Mouse (Mus musculus) forebrain, postnatal 0 days (tissue): ENCODE data around the gene Thap11. TPM values are rescaled to one million over a fixed set of nuclear protein-coding genes. Genes with fewer than 3 reads are reported as not detected.

Experiments
- ATAC-seq: fragments of 200-750 bp; cut with Nextera tagmentation; 2 replicates; pipeline ENCODE4 v1.8.0; 2017; ENCODE audit warnings: mild to moderate bottlenecking, moderate library complexity
- DNase-seq: peaks from one replicate; pipeline ENCODE4 v3.0.0-alpha.2; 2015
- H3K27ac ChIP-seq: fragments of 300-500 bp; sonication (generic); 2 replicates; pipeline ENCODE4 v1.5.1; 2014; ENCODE audit warnings: low read depth, mild to moderate bottlenecking, antibody characterized with exemption, low read length, moderate library complexity, mixed read lengths
- H3K27me3 ChIP-seq: fragments of 300-500 bp; sonication (generic); 2 replicates; pipeline ENCODE4 v1.6.1; 2014; ENCODE audit warnings: mild to moderate bottlenecking, low read length, mixed read lengths; ENCODE audit not compliant: insufficient read depth
- H3K36me3 ChIP-seq: fragments of 300-500 bp; sonication (generic); 2 replicates; pipeline ENCODE4 v1.6.1; 2014; ENCODE audit warnings: mild to moderate bottlenecking, moderate library complexity; ENCODE audit not compliant: insufficient read depth
- H3K4me1 ChIP-seq: fragments of 300-500 bp; sonication (generic); 2 replicates; pipeline ENCODE4 v1.6.1; 2014; ENCODE audit warnings: antibody characterized with exemption; ENCODE audit not compliant: insufficient read depth
- H3K4me2 ChIP-seq: fragments of 300-500 bp; sonication (generic); 2 replicates; pipeline ENCODE4 v1.6.1; 2014; ENCODE audit warnings: low read depth, mild to moderate bottlenecking, moderate library complexity
- H3K4me3 ChIP-seq: fragments of 300-500 bp; sonication (generic); 2 replicates; pipeline ENCODE4 v1.5.1; 2014; ENCODE audit warnings: low read depth, low read length, mixed read lengths
- H3K9ac ChIP-seq: fragments of 300-500 bp; sonication (generic); 2 replicates; pipeline ENCODE4 v1.6.1; 2014; ENCODE audit warnings: mild to moderate bottlenecking
- H3K9me3 ChIP-seq: fragments of 300-500 bp; sonication (generic); 2 replicates; pipeline ENCODE4 v1.6.1; 2016; ENCODE audit warnings: low read length
- CTCF ChIP-seq: sonication (generic); IDR thresholded peaks from 2 replicates; pipeline ENCODE4 v1.5.1; 2016; ENCODE audit warnings: antibody characterized with exemption, control low read depth, low read depth
- WGBS: fragments of 180-500 bp; shearing (Covaris S2); extraction: QIAGEN DNeasy Blood & Tissue Kit; methylation state at CpG from one replicate; pipeline ENCODE4 v1.1.7; 2014; 5-methylcytosine and 5-hydroxymethylcytosine counted together
- polyA plus RNA-seq: library from polyadenylated mRNA; unstranded; fragments of >200 nt; fragmentation: Nextera tagmentation; extraction: Ambion mirVana; gene quantifications from 2 replicates; pipeline ENCODE4 v1.2.1, GENCODE M21; 2015
- total RNA-seq: library from RNA; depleted of rRNA; stranded (reverse); fragments of >200 nt; gene quantifications from 2 replicates; pipeline ENCODE4 v1.2.3, GENCODE M21; 2014; rRNA removed

Thap11 gene
- total and polyA plus RNA-seq, 2 experiments from 2014 or later, result 48.6 to 60.4 TPM

DNA sequence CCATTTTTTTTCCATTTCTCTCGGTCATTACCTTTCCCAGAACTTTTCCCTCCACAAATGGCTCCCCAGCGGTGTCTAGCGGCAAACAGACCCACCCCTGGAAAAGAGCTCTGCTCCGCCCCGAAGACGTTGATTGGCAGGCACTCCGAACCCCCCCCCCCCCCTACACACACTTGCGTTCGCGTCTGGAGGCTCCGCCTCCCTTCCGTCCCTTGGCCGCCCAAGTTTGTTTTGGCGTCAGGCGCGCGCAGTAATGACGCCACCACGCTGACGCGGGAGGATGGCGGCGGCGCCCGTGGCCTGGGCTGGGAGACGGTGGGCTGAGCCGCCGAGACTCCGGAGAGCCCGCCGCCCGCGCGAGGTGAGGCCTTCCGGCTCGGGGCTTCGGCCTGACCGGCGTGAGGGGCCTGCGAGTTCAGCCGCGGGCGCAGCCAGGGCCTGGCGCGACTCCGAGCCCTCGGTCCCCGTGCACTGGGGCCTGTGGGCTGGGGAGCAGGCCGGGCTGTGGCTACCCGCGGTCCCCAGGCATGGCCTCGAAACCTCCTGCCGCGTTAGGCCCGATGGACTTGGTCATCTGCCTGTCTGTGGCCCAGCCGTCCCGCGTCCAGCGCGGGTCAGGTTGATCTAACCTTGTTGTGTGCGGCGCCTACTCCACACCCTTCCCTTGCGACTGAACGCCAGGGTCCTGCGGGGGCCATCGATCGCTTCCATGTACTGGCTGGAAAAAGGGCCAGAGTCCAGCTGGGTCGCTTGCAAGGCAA is 45.4 kb downstream of the Thap11 start, which contains the start of gene Pskh1:
Pskh1 (plus strand) TSS at position 262 of the 761 bp plus-strand sequence.
- under 1% methylated on average over 67 of the region's 68 CpGs for WGBS
- Histone ChIP-seq H3K27ac (peak within 1 kb of the TSS; percentile 84), H3K36me3 (no peaks in the 10 kb centered on the region), H3K4me3 (peak within 1 kb of the TSS; percentile 94), H3K4me2 (peak within 1 kb of the TSS; percentile 85), H3K4me1 (no peaks in the 10 kb centered on the region), H3K9ac (peak within 1 kb of the TSS; percentile 98), H3K27me3 (no peaks in the 10 kb centered on the region), H3K9me3 (no peaks in the 10 kb centered on the region)
- TF ChIP-seq CTCF, result no peak
- DNase-seq (peak; percentile 96), ATAC-seq (peak; percentile 97)

DNA sequence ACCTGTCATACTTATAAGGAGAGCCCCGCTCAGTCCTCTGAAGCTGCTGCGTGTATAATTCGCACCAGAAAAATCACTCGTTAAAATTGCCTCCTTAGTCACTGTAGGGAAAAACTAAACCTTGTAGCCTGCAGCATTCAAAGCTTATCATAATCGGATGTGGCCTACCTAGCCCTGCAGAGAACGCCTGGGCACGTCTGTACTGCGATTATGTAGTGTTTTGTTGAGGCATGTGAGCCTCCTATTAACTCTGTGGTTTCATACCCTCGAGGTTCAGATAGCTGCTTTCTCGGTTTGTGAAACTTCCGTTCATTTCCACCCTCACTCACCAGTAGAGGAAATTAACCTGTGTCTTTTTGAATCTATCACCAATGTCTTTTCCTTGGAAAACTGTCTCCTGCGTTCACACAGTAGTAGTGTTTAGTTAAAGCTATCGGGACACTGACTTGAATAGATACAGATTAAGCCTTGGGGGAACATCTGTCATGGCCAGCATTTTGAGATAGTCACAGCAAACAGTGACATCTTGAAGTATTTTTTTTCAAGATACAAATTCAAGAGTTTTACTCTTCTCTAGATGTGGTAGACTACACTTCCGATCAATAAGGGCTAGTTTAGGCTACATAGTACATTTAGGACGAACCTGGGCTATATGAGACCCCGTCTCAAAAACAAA is 46.1 kb downstream of the Thap11 start:
- H3K9ac ChIP-seq, result peak overlapping the region; percentile 98
- DNase-seq (no peak), ATAC-seq (no peak)
- H3K9me3 ChIP-seq, result no peaks in the 10 kb centered on the region
- no peaks in the 10 kb centered on the region for H3K36me3 ChIP-seq
- peak overlapping the region; percentile 84 for H3K27ac ChIP-seq
- H3K27me3 ChIP-seq, result no peaks in the 10 kb centered on the region
- H3K4me3 ChIP-seq, result peak overlapping the region; percentile 94
- peak overlapping the region; percentile 85 for H3K4me2 ChIP-seq
- no peak for TF ChIP-seq CTCF
- WGBS, result 38% methylated on average over 16 of the region's 16 CpGs
- no peaks in the 10 kb centered on the region for H3K4me1 ChIP-seq

Other genes with a start within 250 kb of the Thap11 start
- gene Ripor1, start 249.9 kb upstream of the Thap11 start, total RNA-seq, result 9.2 and 10.6 TPM in 2 replicates
- 37.2 and 37.4 TPM in 2 replicates for gene Ripor1, start 249.9 kb upstream of the Thap11 start, polyA plus RNA-seq
- 39.5 and 52.5 TPM in 2 replicates for gene Ctcf, start 218.6 kb upstream of the Thap11 start, total RNA-seq
- 67.9 and 86.0 TPM in 2 replicates for gene Ctcf, start 218.6 kb upstream of the Thap11 start, polyA plus RNA-seq
- gene Agrp, start 217.7 kb upstream of the Thap11 start, total RNA-seq, result 1.5 TPM in 1 of 2 replicates, not detected in the other
- gene Agrp, start 217.7 kb upstream of the Thap11 start, polyA plus RNA-seq, result 0.62 and 0.90 TPM in 2 replicates
- 4.4 and 5.6 TPM in 2 replicates for gene Carmil2, start 168.9 kb upstream of the Thap11 start, total RNA-seq
- gene Carmil2, start 168.9 kb upstream of the Thap11 start, polyA plus RNA-seq, result 21.5 and 28.0 TPM in 2 replicates
- gene Acd, start 154.0 kb upstream of the Thap11 start, total RNA-seq, result 24.1 and 35.0 TPM in 2 replicates
- gene Acd, start 154.0 kb upstream of the Thap11 start, polyA plus RNA-seq, result 90.0 and 95.7 TPM in 2 replicates
- 59.3 and 71.1 TPM in 2 replicates for gene Pard6a, start 154.0 kb upstream of the Thap11 start, total RNA-seq
- gene Pard6a, start 154.0 kb upstream of the Thap11 start, polyA plus RNA-seq, result 63.8 and 72.5 TPM in 2 replicates
- gene 4933405L10Rik, start 147.5 kb upstream of the Thap11 start, total RNA-seq, result 0.23 TPM in 1 of 2 replicates, not detected in the other
- 0.21 and 0.31 TPM in 2 replicates for gene 4933405L10Rik, start 147.5 kb upstream of the Thap11 start, polyA plus RNA-seq
- 10.3 and 10.9 TPM in 2 replicates for gene Enkd1, start 146.9 kb upstream of the Thap11 start, total RNA-seq
- 15.2 and 16.8 TPM in 2 replicates for gene Enkd1, start 146.9 kb upstream of the Thap11 start, polyA plus RNA-seq
- 42.6 and 51.2 TPM in 2 replicates for gene Gfod2, start 96.5 kb upstream of the Thap11 start, total RNA-seq
- gene Gfod2, start 96.5 kb upstream of the Thap11 start, polyA plus RNA-seq, result 58.4 and 71.2 TPM in 2 replicates
- gene Ranbp10, start 27.8 kb upstream of the Thap11 start, total RNA-seq, result 9.8 and 13.6 TPM in 2 replicates
- 3.5 and 4.5 TPM in 2 replicates for gene Ranbp10, start 27.8 kb upstream of the Thap11 start, polyA plus RNA-seq
- 0.67 and 1.2 TPM in 2 replicates for gene Tsnaxip1, start 27.4 kb upstream of the Thap11 start, total RNA-seq
- gene Tsnaxip1, start 27.4 kb upstream of the Thap11 start, polyA plus RNA-seq, result 0.92 and 1.1 TPM in 2 replicates
- gene Cenpt, start 1.9 kb upstream of the Thap11 start, total RNA-seq, result 42.4 and 44.7 TPM in 2 replicates
- 39.0 and 42.8 TPM in 2 replicates for gene Cenpt, start 1.9 kb upstream of the Thap11 start, polyA plus RNA-seq
- 70.4 and 89.5 TPM in 2 replicates for gene Nutf2, start 5.4 kb downstream of the Thap11 start, total RNA-seq
- gene Nutf2, start 5.4 kb downstream of the Thap11 start, polyA plus RNA-seq, result 142 and 146 TPM in 2 replicates
- gene Edc4, start 25.7 kb downstream of the Thap11 start, total RNA-seq, result 85.3 and 96.7 TPM in 2 replicates
- gene Edc4, start 25.7 kb downstream of the Thap11 start, polyA plus RNA-seq, result 36.1 and 41.7 TPM in 2 replicates
- gene Nrn1l, start 38.4 kb downstream of the Thap11 start, total RNA-seq, result 0.92 TPM in 1 of 2 replicates, not detected in the other
- 0.36 and 1.2 TPM in 2 replicates for gene Nrn1l, start 38.4 kb downstream of the Thap11 start, polyA plus RNA-seq
- 16.6 and 24.5 TPM in 2 replicates for gene Pskh1, start 45.3 kb downstream of the Thap11 start, total RNA-seq
- 8.0 and 10.4 TPM in 2 replicates for gene Pskh1, start 45.3 kb downstream of the Thap11 start, polyA plus RNA-seq
- 1.0 and 3.3 TPM in 2 replicates for gene Ctrl, start 78.7 kb downstream of the Thap11 start, total RNA-seq
- gene Ctrl, start 78.7 kb downstream of the Thap11 start, polyA plus RNA-seq, result 1.1 and 1.9 TPM in 2 replicates
- gene Psmb10, start 83.3 kb downstream of the Thap11 start, total RNA-seq, result 46.5 and 63.7 TPM in 2 replicates
- gene Psmb10, start 83.3 kb downstream of the Thap11 start, polyA plus RNA-seq, result 86.2 and 95.8 TPM in 2 replicates
- gene Lcat, start 88.2 kb downstream of the Thap11 start, total RNA-seq, result 6.0 and 7.9 TPM in 2 replicates
- 3.8 and 5.9 TPM in 2 replicates for gene Lcat, start 88.2 kb downstream of the Thap11 start, polyA plus RNA-seq
- gene Slc12a4, start 111.0 kb downstream of the Thap11 start, total RNA-seq, result 9.7 and 12.4 TPM in 2 replicates
- 9.8 and 12.1 TPM in 2 replicates for gene Slc12a4, start 111.0 kb downstream of the Thap11 start, polyA plus RNA-seq
- not detected in 2 replicates for gene Dpep3, start 124.3 kb downstream of the Thap11 start, total RNA-seq
- not detected in 2 replicates for gene Dpep3, start 124.3 kb downstream of the Thap11 start, polyA plus RNA-seq
- gene Dus2, start 136.2 kb downstream of the Thap11 start, total RNA-seq, result 14.3 and 17.8 TPM in 2 replicates
- gene Dus2, start 136.2 kb downstream of the Thap11 start, polyA plus RNA-seq, result 15.2 and 21.7 TPM in 2 replicates
- gene Dpep2nb, start 150.8 kb downstream of the Thap11 start, total RNA-seq, result not detected in 2 replicates
- not detected in 2 replicates for gene Dpep2nb, start 150.8 kb downstream of the Thap11 start, polyA plus RNA-seq
- 31.5 and 33.8 TPM in 2 replicates for gene Ddx28, start 156.8 kb downstream of the Thap11 start, total RNA-seq
- 23.7 and 25.3 TPM in 2 replicates for gene Ddx28, start 156.8 kb downstream of the Thap11 start, polyA plus RNA-seq
- 11.4 and 16.0 TPM in 2 replicates for gene Nfatc3, start 203.7 kb downstream of the Thap11 start, total RNA-seq
- gene Nfatc3, start 203.7 kb downstream of the Thap11 start, polyA plus RNA-seq, result 0.93 and 1.9 TPM in 2 replicates